Mouse (Mus musculus) heart, adult 2 months (tissue): ENCODE measurements around the gene Dcaf8.

Experiments
- CTCF ChIP-seq: fragments of 200-600 bp; IDR thresholded peaks from 2 replicates; pipeline ENCODE4 v1.8.1; 2022; ENCODE audit warnings: antibody characterized with exemption, mild to moderate bottlenecking, moderate library complexity
- POLR2A ChIP-seq: fragments of 200-500 bp; IDR thresholded peaks from 2 replicates; pipeline ENCODE4 v1.6.1; 2011; ENCODE audit warnings: mild to moderate bottlenecking, low read depth, low read length, control low read depth; ENCODE audit not compliant: insufficient read depth

GRCm38 (mm10) chr1:172212776-172213175, 64.9 kb downstream of the Dcaf8 start:
- no peak for TF ChIP-seq CTCF
- no peak for TF ChIP-seq POLR2A
